Mouse (Mus musculus) spleen, adult 2 months (tissue): ENCODE results near the gene Atp1b3.

Source experiments
- CTCF ChIP-seq: fragments of 200-500 bp; IDR thresholded peaks from 2 replicates; pipeline ENCODE4 v1.5.1; 2011; ENCODE audit warnings: mild to moderate bottlenecking, inconsistent platforms; ENCODE audit not compliant: insufficient read depth, insufficient read length, insufficient replicate concordance; ENCODE audit errors: extremely low read depth
- POLR2A ChIP-seq: fragments of 200-500 bp; IDR thresholded peaks from 2 replicates; pipeline ENCODE4 v1.6.1; 2011; ENCODE audit warnings: low read depth, low read length, inconsistent platforms

- TF ChIP-seq CTCF (no peak), POLR2A (no peak)
Observed at GRCm38 (mm10) chr9:96371075-96371474, 6.8 kb upstream of the Atp1b3 start.
